Mouse (Mus musculus) kidney, adult 8-10 months (tissue): Measurements from ENCODE around the gene Reep3.

Experiments
- DNase-seq, 2 experiments: peaks; one replicate each; pipeline ENCODE4 v3.0.0; 2022

The Reep3 gene

GRCm38 (mm10) chr10:66968541-66968940, 128.2 kb downstream of the Reep3 start:
- DNase-seq: peak; percentile 28 to 35

- DNase-seq: no peak
These were observed 130.2 kb downstream of the Reep3 start for GRCm38 (mm10) chr10:66966391-66967109.

- DNase-seq: no peak
These were observed 136.6 kb downstream of the Reep3 start for GRCm38 (mm10) chr10:66960136-66960535.
